Mouse (Mus musculus) heart, postnatal 25 days (tissue): ENCODE measurements around the gene Tnp2. TPM values are rescaled to one million over a fixed set of nuclear protein-coding genes. Genes with fewer than 3 reads are reported as not detected.

ENCODE experiments used
- DNase-seq: peaks from one replicate; pipeline ENCODE4 v3.0.0; 2022; ENCODE audit warnings: low spot score
- intact Hi-C: fragments of 180-260 bp; cut with DNase I; formaldehyde crosslinking; loops from one replicate; pipeline ENCODE4 v1.15.1; 2025
- total RNA-seq, 2 experiments: library from RNA; stranded (reverse); gene quantifications; 2 replicates each; pipeline ENCODE4 v1.2.3; 2021

Gene Tnp2
- total RNA-seq, 2 experiments from 2014 or later = not detected

DNA sequence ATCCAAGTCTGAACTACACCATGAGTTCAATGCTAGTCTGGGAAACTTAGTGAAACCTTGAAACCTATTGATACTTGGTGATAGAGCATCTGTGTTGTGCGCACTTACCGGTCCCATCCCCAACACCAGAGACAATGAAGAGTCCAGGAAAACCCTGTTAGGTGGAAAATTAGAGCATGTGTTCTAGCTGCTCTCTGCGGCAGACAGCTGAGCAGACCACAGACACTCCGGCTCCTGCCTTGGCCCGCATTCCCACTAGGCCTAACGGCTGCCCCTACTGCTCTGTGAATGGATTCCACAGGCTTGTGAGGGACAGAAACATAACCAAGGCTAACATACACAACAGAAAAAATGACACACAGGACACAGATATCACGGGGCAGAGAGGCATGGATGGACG is 14.9 kb downstream of the Tnp2 start:
- no peak for DNase-seq
- intact Hi-C loops = no loop called here

DNA sequence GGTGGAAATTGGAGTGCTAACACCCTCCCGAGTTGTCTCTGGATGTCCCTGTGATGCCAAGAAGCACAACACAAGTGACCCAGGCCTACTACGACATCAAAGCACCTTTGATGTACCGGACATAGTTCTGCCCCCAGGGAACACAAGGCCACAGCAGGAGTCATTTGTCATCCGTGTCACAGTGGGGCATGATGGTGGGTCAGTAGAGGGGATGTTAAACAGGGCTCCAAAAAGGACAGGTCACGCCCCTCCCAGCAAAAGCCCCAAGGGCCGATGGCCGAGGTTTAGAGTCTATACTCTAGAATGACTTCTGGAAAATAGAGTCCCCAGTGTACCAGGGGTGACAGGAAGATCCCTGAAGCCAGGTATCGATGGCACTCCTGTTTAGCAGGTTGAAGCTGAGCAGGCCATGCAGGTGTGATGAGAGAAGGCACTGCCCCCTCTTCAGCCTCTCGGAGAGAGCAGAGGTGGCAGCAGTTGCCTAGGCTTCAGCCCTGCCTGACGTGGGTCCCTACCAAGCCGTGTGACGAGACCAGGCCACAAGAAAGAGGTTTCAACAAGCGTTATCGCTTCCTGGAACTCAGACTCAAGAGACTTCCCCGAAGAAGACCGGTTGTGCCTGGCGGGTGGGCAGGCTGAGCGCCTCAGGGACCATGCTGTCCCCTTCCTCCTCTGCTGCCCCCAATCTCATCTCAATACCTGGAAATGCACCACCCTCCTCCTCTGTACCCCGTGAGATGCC is 16.5 kb downstream of the Tnp2 start:
- intact Hi-C loops = no loop called here
- DNase-seq = no peak

DNA sequence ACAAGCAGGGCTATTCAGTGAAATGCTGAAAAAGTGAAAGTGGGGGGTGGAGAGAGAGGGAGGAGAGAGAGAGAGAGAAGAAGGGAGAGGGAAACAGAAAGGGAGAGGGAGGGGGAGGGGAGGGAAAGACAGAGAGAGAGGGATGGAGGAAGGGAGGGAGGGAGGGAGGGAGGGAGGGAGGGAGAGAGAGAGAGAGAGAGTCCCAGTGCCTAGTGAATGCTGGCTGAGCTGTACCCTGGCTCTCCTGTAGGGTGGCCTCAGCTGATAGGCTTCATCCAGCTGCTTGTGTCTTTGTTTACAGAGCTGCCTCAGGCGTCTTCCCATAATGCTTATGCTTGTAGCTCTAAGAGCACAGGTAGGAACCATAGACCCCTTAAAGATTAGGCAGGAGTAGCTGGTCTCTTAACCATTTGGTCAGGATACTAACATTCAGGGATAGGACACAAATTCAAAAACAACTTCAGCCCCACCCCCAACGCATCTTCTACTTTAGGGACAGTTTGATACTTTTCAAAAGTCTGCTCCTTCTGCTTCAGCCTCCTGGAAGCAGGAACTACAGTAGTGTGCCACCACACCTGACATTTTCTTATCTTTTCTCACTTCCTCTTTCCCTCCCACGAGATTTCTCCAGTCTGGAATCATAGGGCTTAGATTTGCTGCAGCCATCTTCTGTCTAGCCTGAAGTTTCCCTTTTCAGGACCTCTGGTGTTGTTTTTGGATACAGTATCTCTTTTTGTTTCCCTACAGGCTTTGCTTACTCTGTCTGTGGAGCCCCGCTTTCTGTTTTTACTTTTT is 17.7 kb downstream of the Tnp2 start:
- intact Hi-C loops = no loop called here
- no peak for DNase-seq

DNA sequence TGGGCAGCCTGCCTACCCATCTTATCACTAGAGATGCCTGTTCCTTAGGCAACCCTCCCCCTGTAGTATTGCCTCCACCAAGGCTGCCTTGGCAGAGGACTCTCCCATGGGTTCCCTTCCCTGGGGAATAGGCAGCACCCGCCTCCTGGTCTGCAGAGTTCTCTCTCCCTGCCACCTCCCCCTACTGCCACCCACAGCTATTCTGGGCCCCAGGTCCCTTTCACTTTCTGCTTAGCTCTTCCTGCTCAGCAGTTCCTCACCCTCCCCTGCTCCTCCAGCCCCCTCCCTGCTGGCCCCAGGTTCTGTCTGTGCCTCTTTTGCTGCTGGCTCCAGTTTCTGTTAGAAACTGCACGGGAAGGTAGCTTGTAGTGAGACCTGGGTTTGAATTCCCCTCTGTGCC is 18.8 kb downstream of the Tnp2 start:
- no peak for DNase-seq
- intact Hi-C loops = loop anchor here (5.0 kb wide), 3 partner anchors 82 to 127 kb away; no protein-coding TSS in a partner anchor

DNA sequence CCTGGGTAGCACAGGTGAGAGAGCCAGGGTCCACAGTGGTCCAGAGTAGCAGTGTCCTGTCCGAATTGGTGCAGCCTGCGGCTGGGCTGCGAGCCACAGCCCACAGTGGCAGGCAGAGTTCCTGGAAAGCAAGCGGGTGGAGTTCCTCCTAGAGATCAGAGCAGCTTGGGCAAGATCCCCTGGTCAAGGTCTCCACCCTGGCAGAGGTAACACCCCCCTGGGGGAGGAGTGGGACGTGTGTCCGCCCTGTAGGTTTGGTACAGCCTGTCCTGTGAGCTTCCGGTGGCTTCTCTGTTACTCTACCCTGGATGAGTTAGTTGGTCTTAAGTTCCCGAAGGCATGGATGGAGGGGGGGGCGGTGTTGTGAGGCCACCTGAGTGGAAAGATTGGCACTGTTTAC is 19.6 kb downstream of the Tnp2 start:
- no peak for DNase-seq
- intact Hi-C loops = loop anchor here (5.0 kb wide), 3 partner anchors 82 to 127 kb away; no protein-coding TSS in a partner anchor

DNA sequence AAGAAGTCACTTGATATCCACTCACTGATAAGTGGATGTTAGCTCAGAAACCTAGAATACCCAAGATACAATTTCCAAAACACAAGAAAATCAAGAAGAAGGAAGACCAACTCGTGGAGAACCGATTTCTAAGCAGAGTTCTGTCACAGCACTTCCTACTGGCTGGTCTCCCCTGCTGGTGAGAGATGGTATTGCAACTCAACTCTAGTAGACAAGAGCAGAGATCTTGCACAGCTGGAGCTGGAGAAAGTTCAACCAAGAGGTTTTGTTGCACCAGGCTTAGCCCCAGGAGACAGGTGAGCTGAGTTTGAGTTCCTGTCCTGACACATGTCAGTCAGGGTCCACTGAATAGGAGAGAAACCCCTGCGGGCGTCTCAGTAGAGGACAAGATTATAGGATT is 21.3 kb downstream of the Tnp2 start:
- intact Hi-C loops = loop anchor here (5.0 kb wide), 3 partner anchors 80 to 125 kb away; no protein-coding TSS in a partner anchor
- no peak for DNase-seq

DNA sequence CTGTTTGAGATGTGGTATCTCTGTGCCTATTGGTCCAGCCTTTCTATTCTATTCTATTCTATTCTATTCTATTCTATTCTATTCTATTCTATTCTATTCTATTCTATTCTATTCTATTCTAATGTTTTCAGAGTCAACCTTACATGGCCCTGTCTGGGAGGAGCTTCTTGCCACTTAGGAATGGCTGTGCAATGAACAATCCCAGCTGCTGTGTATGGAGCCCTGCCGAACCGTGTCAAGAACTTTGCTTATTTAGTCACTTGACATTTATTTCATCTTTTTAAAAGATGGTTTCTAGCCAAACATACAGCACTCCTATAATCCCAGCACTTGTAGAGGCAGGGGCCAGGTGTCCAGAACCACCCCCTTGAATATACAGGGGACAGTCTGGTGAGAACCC is 24.1 kb downstream of the Tnp2 start:
- DNase-seq = no peak
- intact Hi-C loops = no loop called here

DNA sequence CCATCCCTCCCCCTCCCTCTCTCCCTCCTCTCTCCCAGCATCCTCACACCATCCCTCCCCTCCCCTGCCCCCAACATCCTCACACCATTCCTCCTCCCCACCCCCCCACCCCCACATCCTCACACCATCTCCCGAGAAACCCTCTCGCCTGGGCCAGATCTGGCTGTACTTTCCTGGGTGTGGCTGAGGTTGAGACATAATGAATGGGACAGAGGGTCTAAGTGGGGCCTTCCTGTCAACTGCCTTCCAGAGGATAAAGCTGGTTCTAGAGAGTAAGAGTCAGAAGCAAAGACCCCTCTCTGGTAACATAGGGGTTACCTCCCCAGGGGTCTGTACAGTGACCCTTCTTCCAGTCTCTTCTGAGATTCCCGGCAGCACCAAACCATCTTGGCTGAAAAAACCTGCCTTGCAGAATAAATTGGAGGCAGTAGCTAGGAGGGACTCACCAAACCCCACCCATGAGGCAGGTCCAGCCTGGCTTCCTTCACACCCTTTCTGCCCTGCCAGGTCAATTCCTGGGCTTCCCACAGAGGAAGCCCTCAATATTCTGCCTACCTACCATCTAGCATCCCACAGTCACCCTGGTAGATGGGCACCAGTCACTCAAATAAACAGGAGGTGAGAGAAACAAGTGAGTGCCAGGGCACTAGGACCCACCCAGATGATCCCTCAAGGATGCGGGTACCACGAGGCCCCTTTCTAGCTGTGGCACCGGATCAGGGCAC is 24.8 kb downstream of the Tnp2 start:
- DNase-seq = no peak
- intact Hi-C loops = no loop called here

DNA sequence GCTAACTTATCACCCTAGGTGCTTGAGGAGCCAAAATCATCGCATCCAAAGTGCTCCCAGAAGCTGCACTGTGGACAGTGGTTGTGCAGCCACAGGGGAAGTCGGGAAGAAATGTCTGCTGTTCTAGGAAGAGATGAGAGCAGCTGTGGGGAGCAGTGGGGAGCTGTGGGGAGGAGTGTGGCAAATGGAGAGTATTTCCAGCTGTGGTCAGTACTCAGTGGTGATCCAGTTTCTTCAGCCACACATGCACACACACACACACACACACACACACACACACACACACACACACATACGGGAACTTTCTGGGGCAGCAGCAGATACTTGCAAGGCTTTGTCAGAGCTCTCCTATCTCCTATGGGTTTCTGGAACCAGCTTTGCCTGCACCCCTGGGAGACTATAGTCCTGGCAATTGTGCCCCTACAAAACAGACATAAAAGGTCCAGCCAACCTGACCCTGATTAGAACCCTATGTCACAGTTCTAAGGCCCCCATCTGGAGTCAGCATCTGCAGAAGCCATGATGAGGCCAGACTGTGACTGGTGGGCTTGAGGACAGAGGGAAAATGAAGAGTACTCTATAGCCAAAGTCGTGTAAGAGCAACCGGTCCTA is 25.8 kb downstream of the Tnp2 start:
- no peak for DNase-seq

DNA sequence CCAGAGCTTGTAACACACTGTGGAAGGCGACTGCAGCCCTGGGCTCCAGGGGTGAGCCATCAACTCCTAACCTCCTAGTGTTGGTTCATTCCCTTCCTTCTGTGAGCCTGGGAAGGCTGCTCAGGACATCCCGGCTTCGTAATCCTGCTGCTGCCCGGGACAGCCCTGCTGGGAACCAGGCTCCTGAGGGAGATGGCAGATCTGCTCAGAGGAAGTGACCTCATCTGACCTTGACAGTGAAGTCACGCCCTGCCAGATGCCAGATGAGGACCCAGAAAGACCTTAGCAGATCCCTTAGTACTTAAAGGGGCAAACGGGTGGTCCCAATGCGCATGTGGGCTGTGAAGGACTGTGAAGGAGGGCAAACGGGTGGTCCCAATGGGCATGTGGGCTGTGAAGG is 27.3 kb downstream of the Tnp2 start:
- intact Hi-C loops = no loop called here
- DNase-seq = no peak

More for the DNA sequence above, 25.8 kb downstream of the Tnp2 start:
- intact Hi-C loops = no loop called here

DNA sequence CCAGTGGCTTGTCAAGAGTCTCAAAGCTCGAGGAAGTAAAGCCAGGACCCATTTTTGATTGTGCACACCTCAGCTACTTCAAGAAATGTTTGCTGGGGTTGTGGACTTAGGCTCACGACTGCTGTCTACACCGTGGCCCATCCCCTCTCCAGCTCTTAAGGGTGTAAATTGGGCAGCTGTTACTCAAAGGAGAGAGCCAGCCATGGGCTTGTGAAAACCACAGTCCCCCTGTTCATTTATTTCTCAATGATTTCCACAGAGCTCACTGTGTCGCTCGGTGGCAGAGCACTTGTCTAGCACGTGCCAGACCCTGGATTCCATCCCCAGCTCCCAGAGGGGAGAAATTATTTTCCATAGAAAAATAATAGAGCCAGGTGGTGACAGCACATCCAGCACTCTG is 32.3 kb downstream of the Tnp2 start:
- DNase-seq = no peak
- intact Hi-C loops = no loop called here

DNA sequence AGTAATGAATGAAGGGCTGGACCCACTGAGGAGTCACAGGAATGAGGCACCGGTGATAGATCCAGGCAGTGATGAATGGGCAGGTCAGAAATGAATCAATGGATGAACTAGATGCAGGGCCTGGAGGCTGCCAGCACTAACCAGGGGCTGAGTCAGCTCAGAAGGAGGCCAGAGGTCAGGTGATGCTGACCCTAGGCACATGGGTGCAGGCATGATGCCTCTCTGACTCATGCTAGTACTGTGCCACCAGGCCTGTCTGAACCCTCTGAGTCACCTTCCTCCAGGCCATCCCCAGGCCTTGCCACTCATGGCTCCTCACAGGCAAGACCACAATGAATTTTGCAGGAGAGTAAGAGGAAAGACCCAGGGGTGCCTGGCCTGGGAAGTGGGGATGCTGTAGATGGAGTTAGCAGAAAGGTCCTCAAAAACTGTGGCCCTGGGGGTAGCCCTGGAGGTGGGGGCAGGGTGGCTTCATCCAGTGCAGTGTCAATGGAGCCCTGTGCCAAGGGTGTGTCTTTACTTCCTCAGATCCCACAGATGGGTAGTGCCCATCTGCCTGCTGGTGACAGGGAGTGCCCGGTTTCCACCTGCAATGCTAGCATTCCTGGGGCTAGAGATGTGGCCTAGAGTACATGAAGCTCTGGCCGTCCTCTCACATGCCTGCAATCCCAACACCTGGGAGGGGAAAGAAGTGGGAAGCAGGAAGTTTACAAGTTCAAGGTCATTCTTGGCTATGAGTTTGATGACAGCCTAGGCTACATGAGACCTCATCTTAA is 33.8 kb downstream of the Tnp2 start:
- intact Hi-C loops = no loop called here
- DNase-seq = no peak

DNA sequence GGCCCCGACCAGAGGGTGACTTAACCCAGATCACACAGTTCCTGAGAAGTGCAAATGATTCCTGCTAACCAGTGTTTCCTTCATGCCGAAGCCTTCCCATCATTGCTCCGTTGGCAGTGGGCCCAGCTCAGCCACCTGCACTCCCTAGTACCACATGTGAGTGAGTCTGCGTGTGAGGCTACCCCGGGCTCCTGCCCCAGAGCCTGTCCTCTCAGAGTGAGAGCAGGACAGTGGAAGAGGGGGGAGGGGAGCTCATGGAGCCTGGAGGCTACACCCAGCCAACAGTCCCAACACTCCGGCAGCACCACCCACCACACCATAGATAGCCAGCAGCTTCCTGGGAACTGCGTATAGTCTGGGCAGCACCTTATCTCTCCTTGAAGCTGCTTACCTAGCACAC is 38.6 kb downstream of the Tnp2 start:
- intact Hi-C loops = no loop called here

DNA sequence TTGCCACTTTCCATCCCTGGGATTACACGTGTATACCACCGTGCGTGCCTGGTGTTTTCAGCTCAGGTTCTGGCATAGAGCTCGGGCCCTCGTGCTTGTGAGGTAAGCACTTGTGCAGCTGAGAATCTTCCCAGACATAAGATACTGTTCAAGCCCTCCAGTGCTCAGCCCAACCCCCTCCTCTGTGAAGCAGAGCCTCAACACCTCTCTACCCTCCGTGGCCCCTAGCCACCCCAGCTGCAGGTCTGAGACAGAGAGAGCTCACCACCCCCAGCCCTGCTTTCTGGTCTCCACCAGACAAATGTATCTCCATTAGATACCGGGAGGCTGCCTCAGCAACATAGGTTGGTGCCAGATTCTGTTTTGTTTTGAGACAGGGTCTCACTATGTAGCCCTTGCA is 39.2 kb downstream of the Tnp2 start:
- intact Hi-C loops = no loop called here
- no peak for DNase-seq

More for the DNA sequence above, 38.6 kb downstream of the Tnp2 start:
- DNase-seq = no peak

DNA sequence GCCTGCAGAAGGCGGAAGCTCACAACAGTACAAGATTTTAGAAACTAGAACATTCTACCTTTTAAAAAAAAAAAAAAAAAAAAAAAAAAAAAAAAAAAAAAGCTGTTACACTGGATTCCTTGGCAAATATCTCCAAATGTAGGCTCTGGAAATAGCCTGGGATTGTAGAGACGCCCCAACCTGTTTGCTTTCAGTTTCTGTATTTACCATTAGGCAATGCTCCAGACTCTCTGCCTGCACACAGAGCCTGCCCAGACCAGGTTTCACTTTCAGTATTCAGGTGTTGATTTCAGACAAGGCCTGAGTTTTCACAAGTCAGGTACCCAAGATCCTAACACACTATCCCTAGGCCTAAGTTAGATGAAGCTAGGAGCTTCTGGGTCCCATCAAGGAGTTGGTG is 47.4 kb downstream of the Tnp2 start:
- intact Hi-C loops = loop anchor here (2.0 to 5.0 kb wide), 2 partner anchors 41 to 50 kb away; no protein-coding TSS in a partner anchor

DNA sequence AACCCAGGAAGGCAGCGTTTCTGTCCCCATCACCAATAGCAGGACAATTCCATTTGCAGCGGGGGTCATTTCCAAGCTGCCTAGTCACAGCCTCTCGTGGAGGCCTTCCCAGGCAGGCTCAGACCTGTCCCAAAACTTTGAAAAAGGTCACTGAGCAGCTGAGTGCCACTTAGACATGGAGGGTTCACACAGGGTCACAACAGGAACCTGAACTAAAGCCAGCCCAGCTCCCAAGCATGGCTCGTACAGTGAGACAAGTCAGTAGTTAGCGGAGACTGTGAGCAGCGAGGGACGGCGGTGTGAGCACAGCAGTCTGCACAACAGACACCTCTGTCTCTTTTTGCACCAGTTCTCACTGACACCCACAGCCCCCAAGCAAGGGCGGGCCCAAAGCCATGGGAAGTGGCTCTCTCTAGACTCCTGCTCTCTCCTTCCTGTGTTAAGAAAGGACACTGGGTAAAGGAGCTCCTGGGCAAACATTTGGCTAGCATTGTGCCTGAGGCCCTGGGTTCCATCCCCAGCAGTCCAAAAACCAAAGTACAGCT is 48.5 kb downstream of the Tnp2 start:
- intact Hi-C loops = loop anchor here (2.0 to 5.0 kb wide), 2 partner anchors 42 to 49 kb away; no protein-coding TSS in a partner anchor
- DNase-seq = no peak

More for the DNA sequence above, 47.4 kb downstream of the Tnp2 start:
- DNase-seq = no peak

DNA sequence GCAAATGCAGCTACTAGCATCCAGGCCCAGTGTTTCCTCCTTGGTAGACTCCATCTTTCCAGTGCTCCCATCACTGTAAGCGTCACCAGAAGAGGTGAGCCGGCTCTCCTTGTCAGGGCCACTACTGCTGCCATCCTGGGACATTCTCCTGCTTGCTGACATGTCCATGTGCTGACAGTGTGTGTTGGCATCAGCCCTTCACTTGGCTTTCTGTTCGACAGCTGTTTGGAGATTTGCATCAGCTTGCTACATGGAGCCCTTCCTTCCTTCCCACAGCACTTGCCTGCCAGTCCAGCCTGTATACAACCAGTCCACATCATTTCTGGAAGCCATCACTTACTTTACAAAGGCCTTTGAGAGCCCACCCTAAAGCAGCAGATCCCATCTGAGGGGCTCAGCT is 49.6 kb downstream of the Tnp2 start:
- no peak for DNase-seq
- intact Hi-C loops = no loop called here
